Mouse (Mus musculus) ES-Bruce4 (cell line): ENCODE measurements at regions not wholly inside any gene's neighbourhood (a gene's known extent, or its start where the extent isn't known, plus 50 kb on each side); places are given as distances from the start of the nearest gene placed in this dataset.

Experiments used
- H3K27ac ChIP-seq: 2 replicates; pipeline ENCODE4 v1.5.1; 2012; ENCODE audit warnings: low read length, inconsistent platforms; ENCODE audit not compliant: insufficient read depth
- H3K27me3 ChIP-seq: 2 replicates; pipeline ENCODE4 v1.6.1; 2012; ENCODE audit warnings: mild to moderate bottlenecking, low read length, inconsistent platforms; ENCODE audit not compliant: control insufficient read depth, poor library complexity, insufficient read depth, severe bottlenecking
- H3K36me3 ChIP-seq: 2 replicates; pipeline ENCODE4 v1.6.1; 2012; ENCODE audit warnings: inconsistent platforms, mild to moderate bottlenecking, low read length, moderate library complexity; ENCODE audit not compliant: control insufficient read depth, poor library complexity, insufficient read depth, severe bottlenecking
- H3K4me1 ChIP-seq: one replicate; pipeline ENCODE4 v1.8.1; 2011; ENCODE audit warnings: low read length; ENCODE audit not compliant: control insufficient read depth, insufficient read depth
- H3K4me3 ChIP-seq: 2 replicates; pipeline ENCODE4 v1.5.1; 2011; ENCODE audit warnings: low read depth, mild to moderate bottlenecking, low read length
- H3K9ac ChIP-seq: 2 replicates; pipeline ENCODE4 v1.6.1; 2012; ENCODE audit warnings: low read depth, mild to moderate bottlenecking, inconsistent platforms; ENCODE audit not compliant: poor library complexity, severe bottlenecking
- H3K9me3 ChIP-seq: replicated peaks from 2 replicates; pipeline ENCODE4 v1.6.1; 2012; ENCODE audit warnings: mild to moderate bottlenecking, low read length, inconsistent platforms; ENCODE audit not compliant: control insufficient read depth, poor library complexity, insufficient read depth, severe bottlenecking
- CTCF ChIP-seq: IDR thresholded peaks from one replicate; pipeline ENCODE4 v1.8.1; 2011; ENCODE audit warnings: low read depth, low read length
- EP300 ChIP-seq: IDR thresholded peaks from 2 replicates; pipeline ENCODE4 v1.6.1; 2011; ENCODE audit warnings: low read depth, low read length; ENCODE audit not compliant: insufficient read depth
- POLR2A ChIP-seq: IDR thresholded peaks from one replicate; pipeline ENCODE4 v1.8.1; 2011; ENCODE audit warnings: low read length; ENCODE audit not compliant: insufficient read depth

DNA sequence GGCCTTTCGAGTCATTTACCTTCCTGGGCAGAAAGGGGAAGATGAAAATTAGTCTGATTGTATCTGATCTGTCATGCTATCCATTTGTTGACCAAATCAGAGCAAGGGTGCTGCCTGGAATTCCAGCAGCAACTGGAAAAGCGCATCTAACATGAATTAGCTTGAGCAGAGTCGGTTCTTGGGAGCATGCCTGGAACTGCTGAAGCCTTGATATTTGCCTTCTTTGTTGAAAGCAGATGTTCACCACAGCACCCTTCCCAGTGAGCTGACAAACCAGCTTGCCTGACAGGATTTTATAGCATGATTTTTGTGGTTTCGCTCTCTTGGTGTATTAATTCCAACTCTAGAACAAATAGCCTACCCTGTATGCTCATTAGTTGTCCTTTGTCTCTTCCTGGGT is 168.0 kb upstream of the Fat1 start:
- Histone ChIP-seq H3K36me3 (no peaks in the 10 kb centered on the region), H3K9me3 (no peaks in the 10 kb centered on the region), H3K9ac (no peak overlapping the region), H3K4me3 (no peak overlapping the region), H3K4me1 (no peaks in the 10 kb centered on the region), H3K27ac (no peak overlapping the region), H3K27me3 (no peaks in the 10 kb centered on the region)
- no peak for TF ChIP-seq EP300
- TF ChIP-seq CTCF = no peak
- TF ChIP-seq POLR2A = no peak

DNA sequence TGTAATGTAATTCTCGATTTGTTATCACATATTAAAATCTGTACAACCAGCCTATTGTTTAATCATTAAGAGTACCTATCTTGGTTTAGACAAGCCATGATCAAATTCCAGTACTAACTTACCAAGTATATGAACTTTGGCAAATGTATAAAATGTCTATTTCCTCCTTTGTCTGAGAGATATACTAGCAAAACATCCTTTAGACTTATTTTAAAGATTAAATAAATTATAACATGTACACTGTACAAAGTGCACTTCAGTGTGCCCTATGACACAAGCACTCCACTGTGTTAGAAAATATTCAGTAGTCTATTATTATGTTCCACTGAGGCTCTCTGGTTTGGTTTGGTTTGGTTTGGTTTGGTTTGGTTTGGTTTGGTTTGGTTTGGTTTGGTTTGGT is 156.0 kb upstream of the Fat1 start:
- TF ChIP-seq EP300 (no peak), POLR2A (no peak), CTCF (no peak)
- Histone ChIP-seq H3K27me3 (0 out of 2 replicates have a peak, but pooled peaks cover 2% of the 10 kb centered on the region), H3K9ac (no peak overlapping the region), H3K36me3 (no peaks in the 10 kb centered on the region), H3K4me3 (no peak overlapping the region), H3K4me1 (no peaks in the 10 kb centered on the region), H3K9me3 (no peaks in the 10 kb centered on the region), H3K27ac (no peak overlapping the region)

- H3K4me1 ChIP-seq = no peaks in the 10 kb centered on the region
- 0 out of 2 replicates have a peak, but pooled peaks cover 5% of the 10 kb centered on the region for H3K27me3 ChIP-seq
- H3K36me3 ChIP-seq = no peaks in the 10 kb centered on the region
- H3K9me3 ChIP-seq = no peaks in the 10 kb centered on the region
- TF ChIP-seq POLR2A (no peak), EP300 (no peak), CTCF (no peak)
- no peak overlapping the region for H3K4me3 ChIP-seq
- H3K9ac ChIP-seq = no peak overlapping the region
- no peak overlapping the region for H3K27ac ChIP-seq
Observed at GRCm38 (mm10) chr8:44782421-44782820, 152.8 kb upstream of the Fat1 start.

DNA sequence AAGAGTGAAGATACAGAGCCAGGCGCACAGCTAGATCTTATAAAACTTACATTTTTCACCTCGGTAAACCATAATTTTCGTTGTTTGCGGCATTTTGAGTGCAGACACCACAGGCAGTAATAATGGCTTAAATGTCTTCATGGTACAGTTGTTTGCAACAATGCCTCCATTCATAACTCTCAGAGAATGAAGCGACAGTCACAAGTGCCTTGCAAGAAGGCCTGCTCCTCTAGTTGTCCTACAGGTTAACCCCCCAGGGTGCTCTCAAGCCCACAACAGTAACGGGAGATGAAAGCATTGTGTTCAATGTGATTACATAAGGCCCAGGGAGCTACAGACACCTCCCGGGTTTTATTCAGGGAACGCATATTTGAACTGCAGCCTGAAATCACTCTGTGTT is 150.1 kb upstream of the Fat1 start:
- Histone ChIP-seq H3K9me3 (no peaks in the 10 kb centered on the region), H3K9ac (no peak overlapping the region), H3K4me1 (no peaks in the 10 kb centered on the region), H3K27ac (no peak overlapping the region), H3K36me3 (no peaks in the 10 kb centered on the region), H3K27me3 (0 out of 2 replicates have a peak, but pooled peaks cover 5% of the 10 kb centered on the region), H3K4me3 (no peak overlapping the region)
- TF ChIP-seq CTCF (no peak), POLR2A (no peak), EP300 (no peak)

- Histone ChIP-seq H3K9me3 (no peaks in the 10 kb centered on the region), H3K9ac (no peak overlapping the region), H3K4me3 (no peak overlapping the region), H3K4me1 (no peaks in the 10 kb centered on the region), H3K27me3 (0 out of 2 replicates have a peak, but pooled peaks cover 5% of the 10 kb centered on the region), H3K27ac (no peak overlapping the region), H3K36me3 (no peaks in the 10 kb centered on the region)
- TF ChIP-seq POLR2A (no peak), CTCF (no peak), EP300 (no peak)
Observed at GRCm38 (mm10) chr8:44786740-44787139, 148.5 kb upstream of the Fat1 start.

DNA sequence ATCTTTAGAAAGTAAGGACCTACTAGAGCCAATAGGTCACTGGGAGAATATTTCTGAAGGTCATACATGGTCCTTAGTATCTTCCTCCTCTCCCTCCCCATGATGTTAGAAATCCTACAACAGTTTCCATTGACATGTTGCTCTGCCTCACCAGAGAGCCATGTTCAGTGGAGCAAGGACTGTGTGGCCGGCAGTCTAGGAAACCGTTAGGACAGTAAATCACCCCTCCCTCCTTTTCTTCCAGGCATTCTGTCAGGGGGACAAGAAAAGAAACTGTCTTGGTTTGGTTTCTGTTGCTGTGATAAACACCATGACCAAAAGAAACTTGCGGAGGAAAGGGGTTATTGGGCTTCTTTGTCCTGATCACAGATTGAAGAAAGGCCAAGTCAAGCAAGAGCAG is 147.0 kb upstream of the Fat1 start:
- Histone ChIP-seq H3K4me3 (no peak overlapping the region), H3K9me3 (no peaks in the 10 kb centered on the region), H3K4me1 (no peaks in the 10 kb centered on the region), H3K27me3 (0 out of 2 replicates have a peak, but pooled peaks cover 3% of the 10 kb centered on the region), H3K36me3 (no peaks in the 10 kb centered on the region), H3K27ac (no peak overlapping the region), H3K9ac (no peak overlapping the region)
- no peak for TF ChIP-seq POLR2A
- no peak for TF ChIP-seq EP300
- TF ChIP-seq CTCF = no peak
